Mouse (Mus musculus) lung, embryonic 16.5 days (tissue): Measurements from ENCODE around the gene Itga2. TPM values are rescaled to one million over a fixed set of nuclear protein-coding genes. Genes with fewer than 3 reads are reported as not detected.

Experiments
- ATAC-seq: fragments of 200-750 bp; cut with Nextera tagmentation; 2 replicates; pipeline ENCODE4 v1.8.0; 2017; ENCODE audit warnings: low read depth, mild to moderate bottlenecking, moderate library complexity
- H3K27ac ChIP-seq: fragments of 300-500 bp; sonication (generic); 2 replicates; pipeline ENCODE4 v1.5.1; 2014; ENCODE audit warnings: mild to moderate bottlenecking, control low read depth, low read length
- H3K27me3 ChIP-seq: fragments of 300-500 bp; sonication (generic); 2 replicates; pipeline ENCODE4 v1.6.1; 2014; ENCODE audit warnings: low read depth, low read length, mixed read lengths; ENCODE audit not compliant: control insufficient read depth, insufficient read depth
- H3K36me3 ChIP-seq: fragments of 300-500 bp; sonication (generic); 2 replicates; pipeline ENCODE4 v1.6.1; 2014; ENCODE audit warnings: low read length; ENCODE audit not compliant: control insufficient read depth, insufficient read depth
- H3K4me1 ChIP-seq: fragments of 300-500 bp; sonication (generic); replicated peaks from 2 replicates; pipeline ENCODE4 v1.6.1; 2014; ENCODE audit warnings: low read length, mixed read lengths; ENCODE audit not compliant: control insufficient read depth, insufficient read depth
- H3K4me2 ChIP-seq: fragments of 300-500 bp; sonication (generic); 2 replicates; pipeline ENCODE4 v1.6.1; 2014; ENCODE audit warnings: low read depth, low read length, control low read depth
- H3K4me3 ChIP-seq: fragments of 300-500 bp; sonication (generic); 2 replicates; pipeline ENCODE4 v1.5.1; 2014; ENCODE audit warnings: mild to moderate bottlenecking, low read length, control low read depth
- H3K9ac ChIP-seq: fragments of 300-500 bp; sonication (generic); 2 replicates; pipeline ENCODE4 v1.6.1; 2014; ENCODE audit warnings: low read length, control low read depth
- H3K9me3 ChIP-seq: fragments of 300-500 bp; sonication (generic); 2 replicates; pipeline ENCODE4 v1.6.1; 2016; ENCODE audit warnings: low read length; ENCODE audit not compliant: control insufficient read depth
- WGBS: fragments of 180-500 bp; shearing (Covaris S2); extraction: QIAGEN DNeasy Blood & Tissue Kit; methylation state at CpG from one replicate; pipeline ENCODE4 v1.1.7; 2014; 5-methylcytosine and 5-hydroxymethylcytosine counted together
- polyA plus RNA-seq: library from polyadenylated mRNA; unstranded; fragments of >200 nt; fragmentation: Nextera tagmentation; extraction: Ambion mirVana; gene quantifications from 2 replicates; pipeline ENCODE4 v1.2.1, GENCODE M21; 2015

The Itga2 gene
- polyA plus RNA-seq, 1 experiment from 2014 or later = 9.6 TPM

DNA sequence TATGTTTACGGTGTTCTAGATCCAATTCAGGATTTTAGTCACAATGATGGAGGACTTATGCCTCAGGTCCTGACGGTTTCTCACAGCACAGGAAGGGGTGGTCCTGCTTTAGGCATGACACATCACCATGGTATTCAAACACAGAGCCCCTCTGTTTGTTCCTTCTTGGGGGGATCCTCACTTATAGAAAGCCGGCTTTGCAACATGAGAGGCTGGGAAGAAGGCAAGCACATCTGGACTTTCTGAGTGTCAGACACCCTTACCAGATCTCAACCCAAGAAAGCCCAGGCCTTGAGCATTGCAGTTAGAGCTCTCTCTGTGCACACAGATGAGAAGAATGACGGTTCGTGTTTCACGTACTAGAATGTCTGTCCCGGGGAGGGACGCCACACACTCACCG lies 92.8 kb downstream of the Itga2 start:
- peaks cover 26% of the 10 kb centered on the region for H3K4me1 ChIP-seq
- peak overlapping the region; percentile 85 for H3K27ac ChIP-seq
- H3K4me2 ChIP-seq = no peak overlapping the region
- no peaks in the 10 kb centered on the region for H3K9me3 ChIP-seq
- H3K4me3 ChIP-seq = no peak overlapping the region
- 63% methylated on average over 9 of the region's 9 CpGs for WGBS
- H3K27me3 ChIP-seq = no peaks in the 10 kb centered on the region
- H3K36me3 ChIP-seq = peaks cover 3% of the 10 kb centered on the region; the same call in 1 of the 2 replicates
- ATAC-seq = peak; percentile 53
- H3K9ac ChIP-seq = peak overlapping the region; percentile 23; the same call in 1 of the 2 replicates

- Histone ChIP-seq H3K9me3 (no peaks in the 10 kb centered on the region), H3K27ac (peak overlapping the region; percentile 85), H3K4me1 (peaks cover 29% of the 10 kb centered on the region), H3K27me3 (no peaks in the 10 kb centered on the region), H3K9ac (no peak overlapping the region), H3K4me2 (no peak overlapping the region), H3K4me3 (no peak overlapping the region), H3K36me3 (peaks cover 3% of the 10 kb centered on the region; the same call in 1 of the 2 replicates)
- WGBS = 24% methylated on average over 5 of the region's 5 CpGs
- peak; percentile 87 for ATAC-seq
Measured at GRCm38 (mm10) chr13:114838535-114838990, 93.3 kb downstream of the Itga2 start.

DNA sequence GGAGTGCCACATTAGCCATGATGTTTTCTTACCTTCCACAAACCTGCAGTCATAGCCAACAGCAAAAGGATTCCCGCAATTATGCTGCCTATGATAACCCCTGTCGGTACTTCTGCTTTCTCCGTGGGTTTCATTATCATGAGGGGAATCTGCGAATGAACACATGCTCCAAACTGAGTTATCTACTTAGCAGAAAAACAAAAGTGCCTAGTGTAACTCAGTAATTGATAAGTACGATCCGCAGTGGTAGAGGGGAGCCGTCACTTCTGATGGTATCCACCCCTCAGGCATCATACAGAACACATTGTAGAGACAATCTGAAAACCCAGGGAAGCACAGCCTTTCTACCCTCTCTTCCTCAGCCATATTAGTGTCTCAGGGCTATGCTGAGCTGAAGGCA lies 94.8 kb downstream of the Itga2 start:
- no peak overlapping the region for H3K4me3 ChIP-seq

DNA sequence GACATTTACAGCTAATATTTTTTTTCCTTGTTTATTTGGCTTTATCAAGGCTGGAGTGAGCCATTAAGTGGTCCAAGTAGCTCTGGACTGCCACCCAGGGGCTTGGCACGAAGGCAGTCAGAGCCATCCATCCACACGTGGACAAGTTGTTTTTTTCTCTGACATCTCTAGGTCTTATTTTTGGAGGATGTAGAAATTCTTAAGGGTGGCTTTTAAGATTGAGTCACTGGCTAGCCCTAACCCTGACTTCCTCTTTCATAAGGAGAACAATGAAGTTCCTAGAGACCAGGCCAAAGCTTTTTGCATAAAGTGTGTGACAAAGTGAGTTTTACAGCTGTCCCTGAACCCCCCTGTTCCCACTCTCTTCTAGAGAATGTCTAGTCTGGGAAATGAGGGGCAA lies 97.3 kb downstream of the Itga2 start:
- no peaks in the 10 kb centered on the region for H3K27me3 ChIP-seq
- no peak overlapping the region for H3K4me3 ChIP-seq
- peak overlapping the region; percentile 40 for H3K27ac ChIP-seq
- no peak overlapping the region for H3K4me2 ChIP-seq
- WGBS = 22% methylated on average over 2 of the region's 2 CpGs
- peaks cover 23% of the 10 kb centered on the region for H3K4me1 ChIP-seq
- ATAC-seq = peak; percentile 16; the same call in 1 of the 2 replicates
- no peak overlapping the region for H3K9ac ChIP-seq
- H3K36me3 ChIP-seq = peaks cover 5% of the 10 kb centered on the region
- no peaks in the 10 kb centered on the region for H3K9me3 ChIP-seq

More for the DNA sequence above, 94.8 kb downstream of the Itga2 start:
- no peaks in the 10 kb centered on the region for H3K9me3 ChIP-seq
- H3K9ac ChIP-seq = no peak overlapping the region
- ATAC-seq = no peak
- no peaks in the 10 kb centered on the region for H3K27me3 ChIP-seq
- H3K36me3 ChIP-seq = peaks cover 3% of the 10 kb centered on the region; the same call in 1 of the 2 replicates
- no peak overlapping the region for H3K27ac ChIP-seq
- peaks cover 29% of the 10 kb centered on the region for H3K4me1 ChIP-seq
- no peak overlapping the region for H3K4me2 ChIP-seq
- 83% methylated on average over 7 of the region's 7 CpGs for WGBS

DNA sequence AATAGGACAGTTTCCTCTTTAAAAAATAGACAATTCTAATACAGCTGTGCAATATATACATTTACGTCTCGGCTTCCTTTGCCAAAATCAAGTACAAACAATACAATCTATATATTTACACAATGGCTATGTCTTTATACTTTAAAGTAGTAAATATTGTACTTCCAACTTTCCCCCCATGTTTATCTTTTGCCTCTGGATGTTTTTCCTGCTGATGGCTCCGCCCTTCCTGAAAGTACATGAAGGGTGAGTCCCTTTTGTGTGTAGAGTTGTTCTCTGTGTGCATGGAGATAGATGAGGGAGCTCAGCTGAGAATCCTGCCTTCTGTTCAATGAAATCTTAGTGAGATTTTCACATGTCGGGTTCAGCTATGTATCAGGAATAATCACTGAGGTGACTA lies 98.5 kb downstream of the Itga2 start:
- ATAC-seq = peak; percentile 51
- WGBS = 56% methylated on average over 4 of the region's 4 CpGs
- Histone ChIP-seq H3K36me3 (peaks cover 7% of the 10 kb centered on the region), H3K4me3 (no peak overlapping the region), H3K27me3 (no peaks in the 10 kb centered on the region), H3K9ac (no peak overlapping the region), H3K4me1 (peaks cover 12% of the 10 kb centered on the region), H3K4me2 (no peak overlapping the region), H3K9me3 (no peaks in the 10 kb centered on the region), H3K27ac (peak overlapping the region; percentile 29; the same call in 1 of the 2 replicates)

- H3K27ac ChIP-seq = peak overlapping the region; percentile 59
- ATAC-seq = no peak
- no peak overlapping the region for H3K4me3 ChIP-seq
- H3K27me3 ChIP-seq = no peaks in the 10 kb centered on the region
- H3K4me1 ChIP-seq = peaks cover 8% of the 10 kb centered on the region
- H3K9me3 ChIP-seq = no peaks in the 10 kb centered on the region
- 53% methylated on average over 5 of the region's 5 CpGs for WGBS
- H3K36me3 ChIP-seq = peaks cover 12% of the 10 kb centered on the region
- no peak overlapping the region for H3K9ac ChIP-seq
- H3K4me2 ChIP-seq = no peak overlapping the region
Measured at GRCm38 (mm10) chr13:114832761-114833160, 99.1 kb downstream of the Itga2 start.

- no peaks in the 10 kb centered on the region for H3K27me3 ChIP-seq
- no peaks in the 10 kb centered on the region for H3K9me3 ChIP-seq
- no peak overlapping the region for H3K9ac ChIP-seq
- H3K4me1 ChIP-seq = peaks cover 8% of the 10 kb centered on the region
- 83% methylated on average over 4 of the region's 4 CpGs for WGBS
- H3K4me2 ChIP-seq = no peak overlapping the region
- H3K4me3 ChIP-seq = no peak overlapping the region
- H3K27ac ChIP-seq = no peak overlapping the region
- peaks cover 23% of the 10 kb centered on the region for H3K36me3 ChIP-seq
- ATAC-seq = no peak
Measured at GRCm38 (mm10) chr13:114831367-114831833, 100.5 kb downstream of the Itga2 start.

GRCm38 (mm10) chr13:114825377-114825855 lies 106.5 kb downstream of the Itga2 start:
- peaks cover 28% of the 10 kb centered on the region for H3K36me3 ChIP-seq
- WGBS = 88% methylated on average over 6 of the region's 6 CpGs

DNA sequence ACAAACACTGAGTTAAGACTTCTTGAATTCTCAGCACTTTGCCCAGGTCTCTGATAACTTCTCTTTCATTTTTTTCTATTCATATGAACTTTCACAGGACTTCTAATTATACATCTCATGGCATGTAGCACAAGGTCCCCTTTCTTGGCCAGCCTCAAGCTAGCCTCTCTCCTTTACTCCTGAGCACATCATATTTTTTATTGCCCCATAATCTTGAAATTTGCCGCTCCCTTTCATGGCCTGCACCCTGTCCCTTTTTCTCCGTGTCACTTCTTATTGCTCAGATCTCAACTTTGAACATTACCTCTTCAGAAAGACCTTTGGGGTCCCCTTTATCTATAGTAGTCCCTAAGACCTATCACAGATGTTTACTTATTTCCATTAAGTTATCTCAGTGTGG lies 109.0 kb downstream of the Itga2 start:
- WGBS = 79% methylated on average over 2 of the region's 2 CpGs
- Histone ChIP-seq H3K27ac (no peak overlapping the region), H3K36me3 (peaks cover 25% of the 10 kb centered on the region), H3K9ac (no peak overlapping the region), H3K27me3 (no peaks in the 10 kb centered on the region), H3K4me1 (peaks cover 7% of the 10 kb centered on the region; the same call in 1 of the 2 replicates), H3K4me2 (no peak overlapping the region), H3K4me3 (no peak overlapping the region), H3K9me3 (no peaks in the 10 kb centered on the region)
- ATAC-seq = no peak

More at GRCm38 (mm10) chr13:114825377-114825855, 106.5 kb downstream of the Itga2 start:
- no peaks in the 10 kb centered on the region for H3K4me1 ChIP-seq
- no peak overlapping the region for H3K9ac ChIP-seq
- H3K27ac ChIP-seq = no peak overlapping the region
- no peaks in the 10 kb centered on the region for H3K9me3 ChIP-seq
- no peak overlapping the region for H3K4me3 ChIP-seq
- H3K4me2 ChIP-seq = no peak overlapping the region
- H3K27me3 ChIP-seq = no peaks in the 10 kb centered on the region
- no peak for ATAC-seq
